Mouse (Mus musculus): ENCODE results near the gene Ppard.

GRCm38 (mm10) chr17:28349901-28350465 lies 117.5 kb downstream of the Ppard start:
- TF ChIP-seq POLR2A (IDR thresholded peaks at IDR 0.05; ENCODE audit: low read depth, low read length) (no peak), CTCF (conservative IDR thresholded peaks at IDR 0.05; ENCODE audit: insufficient read depth, insufficient read length, low read depth, low read length) (no peak)

All from kidney, adult 2 months (tissue).